Mouse (Mus musculus) CD4-positive, CD25-positive, alpha-beta regulatory T cell, adult 4 months (primary cell): ENCODE results near the gene Cdhr3. TPM values are rescaled to one million over a fixed set of nuclear protein-coding genes. Genes with fewer than 3 reads are reported as not detected.

Experiments
- ATAC-seq: one replicate; pipeline ENCODE4 v1.8.0; 2017
- polyA plus RNA-seq, 2 experiments: library from polyadenylated mRNA; unstranded; fragments of 100-300 nt; shearing (Covaris generic); gene quantifications; one replicate each; pipeline ENCODE4 v1.2.1; 2017

The Cdhr3 gene
- under 1 TPM; 0.44 to 0.47 TPM for polyA plus RNA-seq

GRCm38 (mm10) chr12:33092775-33093174 is at the start of gene Cdhr3:
TSS of gene Cdhr3 (minus strand) at chr12:33092875.
- ATAC-seq = no peak

GRCm38 (mm10) chr12:33139083-33139482 is 46.4 kb upstream of the Cdhr3 start:
- no peak for ATAC-seq

GRCm38 (mm10) chr12:33137857-33138256 is 45.2 kb upstream of the Cdhr3 start:
- ATAC-seq = no peak

- ATAC-seq = peak; percentile 91
These were observed 39.1 kb upstream of the Cdhr3 start for GRCm38 (mm10) chr12:33131796-33132195.

DNA sequence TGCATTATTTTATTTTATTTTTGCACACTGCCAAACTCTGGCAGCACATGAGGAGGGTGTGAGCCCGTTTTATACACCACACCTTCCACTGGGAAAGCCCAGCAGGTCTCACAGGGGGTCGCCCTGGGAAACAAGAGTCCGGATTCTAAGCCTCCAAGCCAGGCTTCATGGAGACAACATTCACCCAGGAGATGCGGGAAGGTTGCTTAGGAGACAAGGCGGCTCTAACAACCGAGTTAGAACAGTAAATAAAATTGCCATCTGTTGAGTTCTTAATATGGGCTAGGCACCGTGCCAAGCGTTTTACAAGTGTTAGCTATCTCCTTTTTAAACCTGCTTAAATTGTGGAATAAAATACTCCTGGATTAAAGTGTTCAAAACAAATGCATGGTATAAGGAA is 37.7 kb upstream of the Cdhr3 start:
- no peak for ATAC-seq

- ATAC-seq = peak; percentile 15
These were observed 36.7 kb upstream of the Cdhr3 start for GRCm38 (mm10) chr12:33129410-33129809.

DNA sequence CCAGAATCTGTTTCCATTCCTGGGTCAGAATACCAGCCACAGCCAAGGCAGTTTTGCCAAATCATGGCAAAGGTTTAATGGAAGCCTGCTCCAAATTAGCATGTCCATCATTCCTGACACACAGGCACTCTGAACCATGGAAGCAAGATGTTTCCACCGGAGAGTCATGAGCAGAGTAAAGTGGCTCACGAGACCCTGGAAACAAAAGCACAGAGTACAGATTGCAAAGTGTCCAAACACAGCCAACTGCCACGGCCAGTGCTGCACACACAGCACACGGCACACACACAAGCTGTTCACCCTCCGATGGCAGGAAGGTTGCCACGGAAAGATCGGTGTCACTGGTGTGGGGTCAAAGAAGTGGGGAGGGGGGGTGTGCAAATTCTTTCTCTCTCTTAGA is 36.0 kb upstream of the Cdhr3 start:
- no peak for ATAC-seq

- ATAC-seq = peak; percentile 26
These were observed 35.4 kb upstream of the Cdhr3 start for GRCm38 (mm10) chr12:33128121-33128520.

DNA sequence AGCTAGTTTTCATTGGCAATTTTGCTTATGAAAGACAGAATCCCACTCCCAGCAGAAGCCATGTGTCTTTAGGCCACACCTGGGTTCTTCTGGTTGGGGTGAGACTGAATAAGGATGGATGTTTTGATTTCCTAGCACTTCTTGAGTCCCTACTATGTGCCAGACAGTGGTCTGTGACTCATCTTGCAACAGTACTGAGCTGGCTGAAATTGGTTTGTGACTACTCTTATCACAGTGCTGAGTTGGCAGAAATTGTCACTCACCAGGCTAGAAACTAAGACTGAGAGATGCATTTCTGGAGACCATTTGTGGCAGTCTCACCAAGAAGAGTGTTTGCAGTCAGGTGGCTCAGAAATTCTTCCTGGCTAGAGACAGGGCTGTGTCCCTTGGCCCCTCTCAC is 33.6 kb upstream of the Cdhr3 start:
- ATAC-seq = no peak

DNA sequence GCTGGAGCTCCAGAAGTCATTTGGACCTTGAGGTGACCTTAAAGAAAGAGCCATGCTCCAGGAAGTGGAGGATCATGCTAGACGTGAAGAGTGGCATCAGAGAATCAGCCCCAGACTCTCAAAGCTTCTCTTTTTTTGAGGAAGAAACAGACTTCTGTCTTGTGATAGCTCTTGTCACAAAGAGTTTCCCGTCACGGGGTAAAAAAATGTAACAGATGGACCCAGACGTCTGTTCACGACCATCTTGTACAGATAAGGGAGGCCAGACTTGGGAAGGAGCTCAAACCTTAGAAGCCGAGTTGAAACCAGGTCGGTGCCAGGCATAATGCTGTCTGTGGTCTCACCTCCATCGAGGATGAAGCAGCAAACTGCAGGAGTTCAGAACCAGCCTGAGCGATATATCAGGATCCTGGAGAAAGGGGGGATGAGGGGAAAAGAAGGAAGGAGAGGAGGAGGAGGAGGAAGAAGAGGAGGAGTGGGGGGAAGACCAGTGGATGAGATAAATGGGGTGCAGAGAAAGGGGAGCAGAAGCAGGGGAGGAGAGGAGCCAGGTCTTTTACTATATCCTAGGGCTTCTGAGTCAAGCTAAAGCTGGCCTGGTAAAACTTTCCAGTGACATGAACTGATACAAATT is 33.0 kb upstream of the Cdhr3 start:
- no peak for ATAC-seq

GRCm38 (mm10) chr12:33118624-33119301 is 26.1 kb upstream of the Cdhr3 start:
- peak; percentile 83 for ATAC-seq

- no peak for ATAC-seq
These were observed 18.3 kb upstream of the Cdhr3 start for GRCm38 (mm10) chr12:33110894-33111471.

DNA sequence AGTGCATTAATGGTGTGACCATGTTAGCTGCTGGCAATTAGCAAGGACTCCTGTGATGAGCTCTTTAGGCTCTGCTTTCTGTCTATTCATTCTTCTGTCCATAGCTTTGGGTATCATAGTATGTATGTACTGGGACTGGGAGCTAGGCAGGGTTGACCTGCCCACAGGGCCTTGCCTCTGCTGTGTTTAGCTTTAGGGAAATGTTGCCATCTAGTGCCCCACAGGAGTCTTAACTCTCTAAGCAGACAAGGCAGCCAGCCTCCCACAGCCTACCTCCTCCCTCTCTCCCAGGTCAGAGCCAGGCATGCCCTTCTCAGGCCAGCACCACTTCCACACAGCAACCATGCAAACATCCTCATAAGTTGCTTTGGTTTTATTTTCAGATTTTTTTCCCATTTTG is 16.9 kb upstream of the Cdhr3 start:
- ATAC-seq = peak; percentile 94

DNA sequence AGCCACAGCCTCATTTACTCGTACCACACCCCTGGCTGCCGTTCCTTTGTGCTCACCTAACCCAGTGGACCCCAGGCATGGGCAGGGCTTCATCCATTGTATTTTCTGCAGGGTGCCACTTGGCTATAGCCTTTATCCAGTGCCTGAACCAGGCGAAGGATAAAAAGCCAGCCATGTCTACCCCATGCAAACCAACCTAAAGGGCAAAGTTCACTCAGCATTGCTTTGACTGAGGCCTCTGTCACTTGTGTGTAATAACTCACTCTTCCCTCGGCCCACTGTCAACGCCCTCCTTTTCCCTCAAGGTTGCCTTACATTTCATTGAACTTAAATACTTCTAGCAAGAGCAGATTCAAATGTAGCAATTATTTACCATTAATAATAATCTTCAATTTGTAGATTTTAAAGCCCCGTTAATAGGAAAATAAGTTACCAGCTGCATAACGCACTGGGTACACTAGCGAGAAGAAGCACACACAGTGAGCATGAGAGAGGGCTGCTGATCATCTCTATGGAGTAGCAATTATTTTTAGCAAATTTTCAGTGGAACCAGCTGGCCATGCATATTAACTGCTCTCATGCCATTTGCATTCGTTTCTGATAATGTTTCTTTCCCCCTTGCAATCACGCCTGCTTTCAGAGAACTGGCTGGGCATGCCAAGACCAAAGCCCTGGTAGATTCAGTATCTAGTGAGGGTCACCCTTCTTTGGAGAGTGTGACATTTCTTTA is 13.9 kb upstream of the Cdhr3 start:
- ATAC-seq = no peak

- no peak for ATAC-seq
These were observed 13.0 kb upstream of the Cdhr3 start for GRCm38 (mm10) chr12:33105724-33106123.

GRCm38 (mm10) chr12:33102342-33103115 is 9.9 kb upstream of the Cdhr3 start:
- no peak for ATAC-seq

DNA sequence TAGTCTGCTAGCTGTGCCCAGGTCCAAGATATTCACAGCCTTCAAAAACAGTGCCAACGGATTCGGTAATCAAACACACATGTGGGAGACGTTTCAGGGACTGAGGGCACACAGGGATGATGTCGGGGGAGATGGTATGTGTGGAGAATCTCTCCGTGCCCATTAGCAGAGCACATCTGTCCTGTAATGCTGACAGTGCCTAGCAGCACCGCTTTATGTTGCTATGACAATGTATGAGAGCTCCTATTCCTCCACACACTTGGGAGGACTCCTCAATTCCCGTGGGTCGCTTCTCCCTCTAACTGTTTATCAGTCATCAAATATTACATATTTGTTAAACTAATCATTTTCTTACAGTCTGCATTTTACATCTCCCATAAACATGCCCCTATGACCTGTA is 9.0 kb upstream of the Cdhr3 start:
- ATAC-seq = no peak

GRCm38 (mm10) chr12:33096017-33096416 is 3.3 kb upstream of the Cdhr3 start:
- no peak for ATAC-seq

DNA sequence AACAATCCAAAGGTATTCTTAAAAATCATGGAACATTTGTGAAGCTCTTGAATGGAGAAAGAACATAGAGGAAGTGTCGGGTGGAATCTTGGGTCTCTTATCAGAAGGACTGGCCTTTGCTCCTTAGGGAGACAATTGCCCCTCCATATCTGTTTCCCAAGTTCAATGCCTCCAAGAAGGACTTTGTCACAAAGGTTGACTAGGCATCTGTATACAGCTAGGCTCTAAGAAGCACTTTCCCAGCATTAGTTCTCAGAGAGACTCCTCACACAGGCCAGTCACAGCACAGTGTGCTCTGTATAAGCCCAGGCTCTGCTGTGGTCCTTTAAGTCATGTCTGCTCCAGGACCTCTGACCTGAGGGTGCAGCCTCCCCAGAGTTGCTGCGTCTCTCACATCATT is 479 bp downstream of the Cdhr3 start:
- ATAC-seq = no peak

GRCm38 (mm10) chr12:33086151-33086550 is 6.5 kb downstream of the Cdhr3 start:
- no peak for ATAC-seq

DNA sequence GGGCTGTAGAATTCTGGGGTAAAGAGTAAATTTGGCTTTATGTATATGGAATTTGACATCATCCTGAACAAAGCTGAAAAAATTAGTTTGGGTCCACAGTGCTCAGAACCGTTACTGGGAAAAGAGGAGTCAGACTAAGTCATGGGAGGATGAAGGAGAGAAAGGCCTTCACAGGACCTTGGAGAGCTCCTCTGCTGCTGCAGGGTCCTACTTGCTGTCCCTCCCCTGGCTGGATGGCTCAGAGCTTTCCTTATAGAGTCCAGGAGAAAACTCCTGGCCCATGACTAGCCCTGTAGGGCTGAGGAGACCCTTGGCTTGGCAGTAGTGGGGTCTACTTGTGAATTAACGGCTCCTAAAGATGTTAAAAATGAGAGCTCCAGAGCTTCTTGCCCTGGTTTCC is 8.0 kb downstream of the Cdhr3 start:
- ATAC-seq = no peak

- ATAC-seq = no peak
These were observed 9.3 kb downstream of the Cdhr3 start for GRCm38 (mm10) chr12:33083362-33083761.

- ATAC-seq = peak; percentile 86
These were observed 16.4 kb downstream of the Cdhr3 start for GRCm38 (mm10) chr12:33076309-33076708.
